Mouse (Mus musculus) kidney, embryonic 15.5 days (tissue): ENCODE results near the gene Nfib. TPM values are rescaled to one million over a fixed set of nuclear protein-coding genes. Genes with fewer than 3 reads are reported as not detected.

Experiments
- ATAC-seq: fragments of 200-750 bp; cut with Nextera tagmentation; replicated peaks from 2 replicates; pipeline ENCODE4 v1.8.0; 2017; ENCODE audit warnings: moderate TSS enrichment; ENCODE audit not compliant: low FRiP score
- H3K27ac ChIP-seq: fragments of 300-500 bp; sonication (generic); 2 replicates; pipeline ENCODE4 v1.5.1; 2015; ENCODE audit warnings: mild to moderate bottlenecking, inconsistent platforms
- H3K27me3 ChIP-seq: fragments of 300-500 bp; sonication (generic); 2 replicates; pipeline ENCODE4 v1.6.1; 2015; ENCODE audit warnings: inconsistent platforms
- H3K36me3 ChIP-seq: fragments of 300-500 bp; sonication (generic); 2 replicates; pipeline ENCODE4 v1.6.1; 2015; ENCODE audit warnings: inconsistent platforms
- H3K4me1 ChIP-seq: fragments of 300-500 bp; sonication (generic); 2 replicates; pipeline ENCODE4 v1.6.1; 2015; ENCODE audit warnings: inconsistent platforms
- H3K4me2 ChIP-seq: fragments of 300-500 bp; sonication (generic); 2 replicates; pipeline ENCODE4 v1.6.1; 2015; ENCODE audit warnings: moderate library complexity, mild to moderate bottlenecking, inconsistent platforms
- H3K4me3 ChIP-seq: fragments of 300-500 bp; sonication (generic); replicated peaks from 2 replicates; pipeline ENCODE4 v1.5.1; 2015; ENCODE audit warnings: mild to moderate bottlenecking, inconsistent platforms
- H3K9ac ChIP-seq: fragments of 300-500 bp; sonication (generic); 2 replicates; pipeline ENCODE4 v1.6.1; 2015; ENCODE audit warnings: mild to moderate bottlenecking, inconsistent platforms
- H3K9me3 ChIP-seq: fragments of 300-500 bp; sonication (generic); replicated peaks from 2 replicates; pipeline ENCODE4 v1.6.1; 2016; ENCODE audit warnings: inconsistent platforms
- WGBS: fragments of 180-500 bp; shearing (Covaris S2); methylation state at CpG from one replicate; pipeline ENCODE4 v1.1.7; 2015; ENCODE audit warnings: mixed read lengths; 5-methylcytosine and 5-hydroxymethylcytosine counted together
- polyA plus RNA-seq: library from polyadenylated mRNA; unstranded; fragments of >200 nt; fragmentation: Nextera tagmentation; extraction: Ambion mirVana; gene quantifications from 2 replicates; pipeline ENCODE4 v1.2.1, GENCODE M21; 2015

The Nfib gene
- polyA plus RNA-seq, 1 experiment from 2014 or later = 33.8 TPM

GRCm38 (mm10) chr4:82325409-82326139, 380.0 kb downstream of the Nfib start:
- 80% methylated on average over 6 of the region's 6 CpGs for WGBS
- Histone ChIP-seq H3K36me3 (peaks cover 31% of the 10 kb centered on the region), H3K9me3 (no peaks in the 10 kb centered on the region), H3K27ac (no peak overlapping the region), H3K4me1 (no peaks in the 10 kb centered on the region), H3K27me3 (no peaks in the 10 kb centered on the region), H3K4me3 (no peak overlapping the region), H3K9ac (no peak overlapping the region), H3K4me2 (no peak overlapping the region)
- no peak for ATAC-seq

DNA sequence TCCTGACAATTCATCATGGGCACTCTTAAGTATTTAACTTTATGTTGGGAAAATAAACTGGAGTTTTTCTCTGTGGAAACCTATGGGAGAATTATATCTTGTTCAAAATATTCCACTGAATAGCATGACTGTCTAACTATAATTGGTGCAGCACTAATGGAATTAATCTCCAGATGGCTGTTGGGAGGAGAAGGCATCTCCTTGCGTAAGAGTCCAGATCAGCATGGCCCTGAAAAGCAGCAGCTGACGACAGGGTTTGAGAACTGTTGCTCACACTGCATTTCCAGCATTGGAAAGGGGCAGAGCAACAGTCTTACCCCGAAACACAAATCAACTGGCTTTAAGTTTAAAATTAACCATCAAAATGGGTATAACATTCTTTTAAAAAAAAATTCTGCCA, 380.6 kb downstream of the Nfib start:
- Histone ChIP-seq H3K27ac (no peak overlapping the region), H3K9me3 (no peaks in the 10 kb centered on the region), H3K36me3 (peaks cover 37% of the 10 kb centered on the region), H3K4me3 (no peak overlapping the region), H3K9ac (no peak overlapping the region), H3K4me2 (no peak overlapping the region), H3K27me3 (no peaks in the 10 kb centered on the region), H3K4me1 (no peaks in the 10 kb centered on the region)
- 84% methylated on average over 3 of the region's 3 CpGs for WGBS
- ATAC-seq = no peak

- Histone ChIP-seq H3K27ac (no peak overlapping the region), H3K9ac (no peak overlapping the region), H3K4me2 (no peak overlapping the region), H3K4me1 (no peaks in the 10 kb centered on the region), H3K36me3 (peaks cover 30% of the 10 kb centered on the region), H3K4me3 (no peak overlapping the region), H3K9me3 (no peaks in the 10 kb centered on the region), H3K27me3 (no peaks in the 10 kb centered on the region)
- ATAC-seq = no peak
- WGBS = 84% methylated on average over 4 of the region's 4 CpGs
Observed at GRCm38 (mm10) chr4:82321008-82321407, 384.5 kb downstream of the Nfib start.

DNA sequence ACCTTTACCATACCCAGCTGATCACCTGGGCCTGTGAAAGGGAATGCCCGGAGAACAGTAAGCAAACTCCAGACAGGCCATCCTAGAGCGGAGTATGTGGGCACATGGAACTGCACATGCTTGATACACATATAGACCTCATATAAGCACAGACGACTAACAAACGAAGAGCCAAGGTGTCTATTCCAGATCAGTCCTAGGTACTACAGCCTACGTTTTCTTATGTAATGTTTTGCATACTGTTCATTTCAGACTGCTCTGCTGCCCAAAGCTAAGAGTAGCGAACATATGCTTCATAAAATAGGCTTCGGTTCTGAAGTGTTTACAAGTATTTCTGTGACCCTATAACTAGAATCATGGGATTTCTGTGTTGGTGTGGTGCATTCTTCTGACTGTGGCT, 386.2 kb downstream of the Nfib start:
- Histone ChIP-seq H3K9me3 (no peaks in the 10 kb centered on the region), H3K4me1 (no peaks in the 10 kb centered on the region), H3K27ac (no peak overlapping the region), H3K36me3 (peaks cover 30% of the 10 kb centered on the region), H3K9ac (no peak overlapping the region), H3K4me2 (no peak overlapping the region), H3K27me3 (no peaks in the 10 kb centered on the region), H3K4me3 (no peak overlapping the region)
- 86% methylated on average over 7 of the region's 7 CpGs for WGBS
- ATAC-seq = no peak

GRCm38 (mm10) chr4:82316168-82316567, 389.4 kb downstream of the Nfib start:
- no peak overlapping the region for H3K27ac ChIP-seq
- H3K36me3 ChIP-seq = peaks cover 10% of the 10 kb centered on the region
- H3K4me2 ChIP-seq = no peak overlapping the region
- H3K9me3 ChIP-seq = no peaks in the 10 kb centered on the region
- peaks cover 8% of the 10 kb centered on the region for H3K4me1 ChIP-seq
- no peaks in the 10 kb centered on the region for H3K27me3 ChIP-seq
- WGBS = 78% methylated on average over 6 of the region's 6 CpGs
- H3K4me3 ChIP-seq = no peak overlapping the region
- no peak for ATAC-seq
- no peak overlapping the region for H3K9ac ChIP-seq

- Histone ChIP-seq H3K4me1 (peaks cover 12% of the 10 kb centered on the region), H3K27ac (no peak overlapping the region), H3K4me2 (no peak overlapping the region), H3K9me3 (no peaks in the 10 kb centered on the region), H3K4me3 (no peak overlapping the region), H3K27me3 (no peaks in the 10 kb centered on the region), H3K36me3 (peaks cover 8% of the 10 kb centered on the region), H3K9ac (no peak overlapping the region)
- 83% methylated on average over 2 of the region's 2 CpGs for WGBS
- ATAC-seq = no peak
Observed at GRCm38 (mm10) chr4:82315710-82316109, 389.8 kb downstream of the Nfib start.

GRCm38 (mm10) chr4:82310924-82311734, 394.4 kb downstream of the Nfib start:
- no peak for ATAC-seq

DNA sequence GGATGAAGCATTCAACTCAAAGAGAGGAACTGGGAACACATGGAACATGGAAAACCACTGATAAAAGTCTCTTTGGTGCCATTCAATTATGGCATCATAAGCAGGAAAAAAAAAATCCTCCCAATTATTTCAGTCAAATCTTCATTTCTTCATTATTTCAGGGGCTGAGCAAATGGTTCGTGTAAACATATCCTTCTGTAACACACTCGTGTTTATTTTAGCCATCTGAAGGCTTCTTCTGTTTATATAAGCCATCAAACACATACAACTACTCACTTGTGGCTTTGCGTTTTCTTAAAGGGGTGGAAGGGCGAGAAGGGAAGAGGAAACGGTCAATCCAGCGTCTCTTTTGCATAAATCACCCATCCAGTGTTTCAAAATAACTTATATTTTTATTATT, 399.5 kb downstream of the Nfib start:
- no peak overlapping the region for H3K4me3 ChIP-seq
- H3K27ac ChIP-seq = 0 out of 2 replicates have a peak overlapping the region, but pooled peaks have one; percentile 43
- no peak overlapping the region for H3K9ac ChIP-seq
- peaks cover 6% of the 10 kb centered on the region; the same call in 1 of the 2 replicates for H3K36me3 ChIP-seq
- H3K27me3 ChIP-seq = no peaks in the 10 kb centered on the region
- ATAC-seq = no peak
- H3K9me3 ChIP-seq = no peaks in the 10 kb centered on the region
- WGBS = 16% methylated on average over 6 of the region's 6 CpGs
- H3K4me2 ChIP-seq = no peak overlapping the region
- peaks cover 40% of the 10 kb centered on the region for H3K4me1 ChIP-seq

More at GRCm38 (mm10) chr4:82310924-82311734, 394.4 kb downstream of the Nfib start:
- peaks cover 6% of the 10 kb centered on the region; the same call in 1 of the 2 replicates for H3K36me3 ChIP-seq
- peak overlapping the region; percentile 48; the same call in 1 of the 2 replicates for H3K27ac ChIP-seq
- WGBS = 36% methylated on average over 11 of the region's 11 CpGs
- no peak overlapping the region for H3K9ac ChIP-seq
- no peaks in the 10 kb centered on the region for H3K27me3 ChIP-seq
- no peak overlapping the region for H3K4me2 ChIP-seq
- H3K9me3 ChIP-seq = no peaks in the 10 kb centered on the region
- no peak overlapping the region for H3K4me3 ChIP-seq
- peaks cover 22% of the 10 kb centered on the region for H3K4me1 ChIP-seq

- 0 out of 2 replicates have a peak overlapping the region, but pooled peaks have one; percentile 14 for H3K9ac ChIP-seq
Observed at GRCm38 (mm10) chr4:82304148-82304871, 401.2 kb downstream of the Nfib start.

GRCm38 (mm10) chr4:82303362-82303900, 402.1 kb downstream of the Nfib start:
- Histone ChIP-seq H3K36me3 (peaks cover 6% of the 10 kb centered on the region; the same call in 1 of the 2 replicates), H3K4me1 (peaks cover 36% of the 10 kb centered on the region), H3K27ac (peak overlapping the region; percentile 93), H3K4me2 (no peak overlapping the region), H3K4me3 (no peak overlapping the region), H3K9ac (no peak overlapping the region), H3K27me3 (no peaks in the 10 kb centered on the region), H3K9me3 (no peaks in the 10 kb centered on the region)
- no peak for ATAC-seq
- WGBS = 60% methylated on average over 3 of the region's 3 CpGs

More at GRCm38 (mm10) chr4:82304148-82304871, 401.2 kb downstream of the Nfib start:
- WGBS = 11% methylated on average over 17 of the region's 17 CpGs
- peak; percentile 70; the same call in 1 of the 2 replicates for ATAC-seq
- Histone ChIP-seq H3K36me3 (peaks cover 6% of the 10 kb centered on the region; the same call in 1 of the 2 replicates), H3K4me1 (peaks cover 36% of the 10 kb centered on the region), H3K9me3 (no peaks in the 10 kb centered on the region), H3K27me3 (no peaks in the 10 kb centered on the region), H3K27ac (peak overlapping the region; percentile 93), H3K4me3 (peak overlapping the region; percentile 15; the same call in 1 of the 2 replicates), H3K4me2 (peak overlapping the region; percentile 47)

DNA sequence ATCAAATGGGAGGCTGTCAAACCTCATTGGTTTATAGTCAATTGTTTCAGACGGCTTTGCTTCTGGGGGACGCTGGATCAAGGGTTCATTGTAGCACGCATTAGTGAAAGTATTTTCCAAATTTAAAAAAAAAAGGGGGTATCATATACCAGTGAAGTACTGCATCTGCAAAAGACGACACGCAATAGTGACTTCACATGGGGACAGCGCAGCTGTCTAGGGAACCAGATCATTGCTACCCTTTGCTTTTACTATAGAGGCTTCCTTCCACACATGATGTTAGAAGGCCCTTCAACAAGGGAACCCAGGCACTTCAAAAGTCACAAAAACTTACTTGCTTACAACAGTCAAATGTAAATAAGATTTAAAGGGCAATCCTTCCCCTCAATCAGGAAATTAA, 402.6 kb downstream of the Nfib start:
- WGBS = 87% methylated on average over 6 of the region's 6 CpGs
- H3K4me2 ChIP-seq = no peak overlapping the region
- no peak for ATAC-seq

More for the DNA sequence above, 402.6 kb downstream of the Nfib start:
- Histone ChIP-seq H3K4me3 (no peak overlapping the region), H3K27ac (no peak overlapping the region), H3K4me1 (peaks cover 36% of the 10 kb centered on the region), H3K9me3 (no peaks in the 10 kb centered on the region), H3K9ac (no peak overlapping the region), H3K27me3 (no peaks in the 10 kb centered on the region), H3K36me3 (peaks cover 2% of the 10 kb centered on the region; the same call in 1 of the 2 replicates)
